Mouse (Mus musculus): ENCODE measurements around the gene Nxn.
A peak's percentile ranks its signal among the peaks of the same experiment; 100 is the strongest.

Gene Nxn

DNA sequence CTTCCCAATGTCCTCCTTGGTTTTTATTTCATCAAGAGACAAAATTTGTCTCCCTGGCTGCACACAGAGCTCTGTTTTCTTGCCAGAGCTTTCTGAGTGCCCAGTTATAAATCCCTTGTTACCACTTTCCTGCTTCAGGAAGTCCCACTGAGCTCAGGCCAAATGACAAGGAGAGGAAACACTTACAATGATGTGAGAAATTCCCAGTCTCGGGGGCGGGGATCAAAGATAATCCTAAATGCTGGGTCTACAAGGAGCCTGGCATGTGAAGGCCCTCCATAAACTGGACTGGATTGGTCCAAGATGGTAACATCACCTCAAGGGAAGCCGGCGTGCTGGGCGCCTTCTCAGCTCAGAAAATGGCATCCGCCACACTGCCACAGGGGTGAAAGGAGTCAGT lies 106.1 kb downstream of the Nxn start:
- DNase-seq: peak; percentile 59 to 68

DNA sequence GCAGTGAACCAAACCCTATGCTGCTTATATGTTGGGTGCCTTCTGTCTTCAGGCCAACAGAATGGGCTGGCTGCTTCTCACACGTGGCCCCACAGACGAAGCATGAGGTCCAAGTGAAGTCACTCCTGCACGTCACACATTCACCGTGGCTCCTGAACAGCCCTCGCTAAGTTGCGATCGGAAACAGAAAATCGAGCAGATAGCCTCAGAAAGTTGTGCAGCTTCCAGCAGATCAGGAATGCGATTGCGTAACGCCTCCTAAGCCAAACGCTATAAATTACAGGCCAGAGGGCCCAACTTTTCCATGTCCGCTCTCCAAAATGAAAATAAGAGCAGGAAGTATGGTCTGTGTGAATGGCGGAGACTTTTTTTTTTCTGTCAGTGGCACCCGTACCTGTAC lies 106.5 kb downstream of the Nxn start:
- DNase-seq: peak; percentile 73 to 76

DNA sequence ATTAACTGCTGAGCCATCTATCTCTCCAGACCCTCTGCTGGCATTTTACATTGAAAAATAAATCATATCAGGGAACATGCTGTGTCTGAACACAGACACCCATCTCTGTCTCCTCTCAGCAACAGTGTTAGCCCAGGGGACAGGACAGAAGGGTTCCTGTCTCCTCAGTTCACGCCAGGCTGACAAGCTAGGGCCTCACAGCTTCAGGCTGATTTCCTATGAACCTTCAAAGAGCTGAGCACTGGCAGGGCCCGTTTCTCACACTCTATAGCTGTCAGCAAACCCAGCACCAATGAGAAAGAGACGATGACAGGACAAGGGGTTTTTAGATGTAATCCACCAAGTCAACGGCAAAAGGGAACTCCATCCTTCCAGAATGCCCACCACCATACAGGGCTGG lies 107.0 kb downstream of the Nxn start:
- DNase-seq: no peak

DNA sequence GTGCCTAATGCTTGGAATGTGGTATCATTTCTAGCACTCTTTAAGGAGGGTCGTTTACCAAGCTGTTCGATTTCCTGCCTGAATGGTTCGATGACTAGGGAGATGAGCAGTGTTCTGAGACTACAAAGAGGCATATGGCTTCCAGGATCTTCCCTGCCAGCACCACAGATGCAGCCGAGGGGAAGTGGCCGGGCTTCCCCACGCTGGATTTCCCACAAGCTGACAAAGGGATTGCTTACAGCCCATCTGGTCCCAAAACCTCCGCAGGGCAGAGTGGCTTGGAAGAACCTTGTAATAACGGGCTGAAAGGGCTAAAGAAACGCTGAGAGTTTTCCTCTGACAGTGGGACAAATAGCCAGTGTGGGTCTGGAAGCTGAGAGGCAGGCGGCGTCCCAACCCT lies 108.6 kb downstream of the Nxn start:
- DNase-seq: no peak

DNA sequence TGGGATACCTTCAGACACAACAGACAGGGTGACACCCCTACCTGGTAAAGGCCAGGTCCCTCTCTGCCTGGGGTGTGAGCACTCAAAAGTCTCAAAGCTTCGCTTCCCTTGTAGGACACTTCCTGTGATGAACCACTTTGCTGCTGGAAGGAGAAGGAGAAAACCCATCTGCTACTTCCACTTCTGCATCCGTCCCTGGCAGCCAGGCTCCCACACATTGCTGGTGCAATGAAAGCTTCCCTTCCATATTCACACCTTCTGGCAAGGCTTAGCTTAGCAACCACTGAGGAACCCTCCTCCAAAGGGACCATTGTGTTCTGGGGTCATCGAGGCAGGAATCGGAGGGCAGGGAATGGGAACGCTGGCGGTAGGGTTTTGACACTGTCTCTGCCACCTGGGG lies 110.3 kb downstream of the Nxn start:
- no peak for DNase-seq

DNA sequence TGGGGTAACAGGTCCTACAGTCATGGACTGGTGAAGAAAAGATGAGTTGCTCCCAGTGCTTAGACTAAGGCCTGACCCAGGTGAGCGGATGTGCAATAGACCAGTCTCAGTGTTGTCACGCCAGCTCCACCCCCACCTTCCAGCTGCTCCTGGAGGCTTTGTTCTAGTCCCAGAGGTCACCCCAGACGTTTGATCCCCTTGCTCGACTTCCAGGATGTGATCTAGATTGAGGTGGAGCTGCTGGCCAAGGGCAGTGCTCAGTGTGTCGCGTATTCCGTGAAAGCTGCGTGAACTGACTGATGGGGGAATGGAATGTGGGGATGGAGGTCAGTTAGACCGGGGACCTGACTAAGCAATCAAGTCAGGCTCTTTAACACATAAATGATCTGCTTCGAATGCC lies 111.6 kb downstream of the Nxn start:
- DNase-seq: no peak

DNA sequence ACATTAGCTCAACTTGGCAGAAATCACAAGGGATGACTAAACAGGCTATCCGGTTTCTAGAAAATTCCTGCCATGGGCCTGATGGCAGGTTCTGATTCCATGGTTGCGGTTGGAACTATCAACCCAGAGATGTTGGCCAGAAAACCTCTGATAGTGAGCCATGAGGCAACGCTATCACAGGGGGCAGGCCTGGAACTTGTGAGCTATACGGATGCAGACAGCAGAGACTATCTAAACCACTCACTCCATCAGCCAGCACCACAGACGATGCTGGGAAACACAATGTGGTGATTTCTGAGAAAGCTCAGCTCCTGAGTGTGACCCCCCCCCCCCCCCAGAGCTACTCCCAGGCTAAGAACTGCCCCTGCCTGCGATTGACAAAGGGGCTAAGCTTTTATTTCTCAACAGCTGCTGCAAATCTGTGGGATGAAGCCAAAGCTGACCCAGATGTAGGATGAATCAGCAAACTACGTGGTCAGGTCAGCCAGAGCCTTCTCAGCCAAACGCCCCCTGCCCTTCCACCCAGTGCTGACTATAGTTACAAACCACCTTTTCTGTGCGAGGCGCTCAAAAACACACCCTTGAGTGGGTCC lies 112.3 kb downstream of the Nxn start:
- DNase-seq: no peak

DNA sequence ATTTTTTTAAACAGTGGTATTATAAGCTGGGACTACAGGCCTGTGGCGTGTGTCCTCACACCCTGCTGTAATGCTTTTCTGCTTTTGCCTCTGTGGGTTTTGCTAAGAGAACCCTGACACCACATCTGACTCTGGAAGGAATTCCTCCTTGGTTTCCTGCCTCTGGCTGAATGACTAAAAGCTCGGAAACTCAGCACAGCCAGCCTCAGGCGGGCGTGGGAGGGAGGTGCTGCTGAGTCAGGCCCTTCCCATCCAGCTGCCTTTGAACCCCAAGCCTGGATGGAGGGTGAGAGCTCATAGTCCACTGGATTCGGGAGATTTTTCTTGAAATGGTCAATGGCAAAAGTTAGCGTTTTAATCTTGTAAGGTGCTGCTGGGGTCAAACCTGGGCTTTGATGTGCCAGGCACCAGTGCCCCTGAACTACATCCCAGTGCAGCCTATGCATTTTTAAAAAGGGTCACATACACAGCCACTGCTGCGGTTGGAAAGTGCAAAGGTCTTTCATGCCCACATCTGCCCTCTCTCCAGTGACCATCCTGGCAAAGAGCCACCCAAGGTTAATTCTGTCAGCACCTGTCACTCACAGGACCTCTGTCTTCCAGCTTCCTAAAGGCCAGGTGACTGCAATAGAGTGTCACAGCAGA lies 113.4 kb downstream of the Nxn start:
- peak; percentile 82 to 90 for DNase-seq

DNA sequence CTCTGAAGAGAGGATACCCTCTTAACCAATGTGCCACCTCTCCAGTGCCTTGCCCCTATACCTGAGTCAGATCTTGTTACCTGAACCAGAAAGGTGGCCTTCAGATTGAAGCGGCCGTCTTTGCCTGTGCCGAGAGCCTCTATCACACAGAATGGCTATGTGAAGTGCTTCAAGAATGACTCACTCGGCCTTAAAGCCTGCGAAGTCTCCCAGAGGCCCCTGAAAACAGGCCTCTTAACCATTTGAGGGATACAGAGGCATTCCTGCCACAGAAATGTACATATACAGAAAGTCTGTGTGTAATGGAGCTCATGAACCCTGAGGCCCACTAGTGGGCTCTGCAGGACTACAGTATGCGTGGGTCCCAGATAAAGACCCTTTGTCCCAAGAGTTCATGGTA lies 115.1 kb downstream of the Nxn start:
- no peak for DNase-seq

DNA sequence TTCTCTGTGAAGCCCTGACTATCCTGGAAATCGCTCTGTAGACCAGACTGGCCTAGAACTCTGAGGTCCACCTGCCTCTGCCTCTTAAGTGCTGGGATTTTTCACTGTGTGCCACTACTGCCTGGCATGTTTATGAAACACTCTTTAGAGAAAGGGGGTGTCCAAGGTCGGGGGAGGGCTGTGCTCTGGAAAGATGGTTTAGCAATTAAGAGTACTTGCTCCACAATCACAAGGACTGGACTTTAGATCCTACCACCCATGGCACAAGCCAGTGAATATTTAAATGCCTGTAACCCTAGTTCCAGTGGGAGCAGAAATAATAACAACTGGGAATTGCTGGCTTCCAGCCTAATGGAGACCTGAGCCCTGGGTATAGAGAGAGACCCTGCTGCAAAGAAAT lies 119.0 kb downstream of the Nxn start:
- DNase-seq: peak; percentile 35 to 70

DNA sequence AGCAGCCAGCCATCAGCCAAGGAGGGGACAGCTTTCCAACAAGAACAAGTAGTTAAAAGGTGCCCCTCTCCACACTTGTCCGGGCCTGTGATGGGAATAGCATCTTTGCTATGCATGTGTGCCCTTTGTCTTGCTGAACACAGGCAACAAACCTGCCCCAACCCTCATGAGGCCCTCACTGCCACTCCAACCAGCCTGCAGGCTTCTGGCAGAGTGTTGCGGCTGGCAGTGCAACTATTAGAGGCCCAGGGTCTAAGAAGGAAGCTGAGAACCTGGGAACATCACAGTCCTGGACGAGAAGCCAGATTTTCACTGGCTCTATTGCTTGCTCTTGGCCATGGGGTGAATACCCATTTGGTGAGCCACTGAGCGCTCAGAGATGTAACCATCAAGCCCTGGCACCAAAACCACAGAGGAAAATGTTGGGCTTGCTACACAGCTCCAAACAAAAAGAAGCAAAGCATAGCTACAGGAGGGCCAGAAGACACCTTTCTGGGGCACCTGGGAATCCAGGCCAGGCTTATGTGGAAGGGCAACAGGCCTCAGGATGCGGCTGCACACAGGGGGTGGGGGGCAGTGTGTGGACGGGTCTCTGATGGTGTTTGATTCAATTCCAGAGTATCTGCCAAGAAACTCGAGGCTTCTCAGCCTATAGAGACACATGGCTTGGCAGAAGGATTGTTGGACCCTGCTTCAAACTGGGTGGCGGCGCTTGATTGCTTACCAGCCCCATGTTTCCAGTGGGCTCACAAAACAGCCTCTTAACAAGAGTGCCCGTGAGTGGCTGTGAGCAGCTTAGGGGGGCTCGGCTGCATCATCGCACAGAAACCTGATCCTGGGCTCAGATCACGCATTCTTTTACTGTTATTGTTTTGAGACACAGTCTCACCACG lies 119.7 kb downstream of the Nxn start:
- DNase-seq: no peak

DNA sequence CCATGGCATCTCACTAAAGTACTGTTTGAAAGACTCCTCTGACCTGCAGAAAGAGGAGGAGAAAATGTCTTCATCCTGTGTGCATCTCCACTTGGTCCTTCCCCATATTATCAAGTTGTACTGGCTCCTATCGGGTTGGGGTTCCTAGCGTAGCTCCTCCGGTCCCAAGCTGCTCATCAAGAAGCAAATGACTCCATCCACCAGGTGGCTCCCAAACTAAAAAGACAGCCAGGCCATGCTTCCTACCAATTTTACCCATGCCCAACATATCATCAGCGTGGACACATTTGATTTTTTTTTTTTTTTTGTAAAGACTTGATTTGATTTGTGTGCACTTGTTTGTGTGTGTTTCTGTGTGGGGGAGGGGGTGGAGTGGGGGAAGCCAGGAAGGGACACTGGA lies 126.5 kb downstream of the Nxn start:
- DNase-seq: peak in 1 of 2 experiments; percentile 61

DNA sequence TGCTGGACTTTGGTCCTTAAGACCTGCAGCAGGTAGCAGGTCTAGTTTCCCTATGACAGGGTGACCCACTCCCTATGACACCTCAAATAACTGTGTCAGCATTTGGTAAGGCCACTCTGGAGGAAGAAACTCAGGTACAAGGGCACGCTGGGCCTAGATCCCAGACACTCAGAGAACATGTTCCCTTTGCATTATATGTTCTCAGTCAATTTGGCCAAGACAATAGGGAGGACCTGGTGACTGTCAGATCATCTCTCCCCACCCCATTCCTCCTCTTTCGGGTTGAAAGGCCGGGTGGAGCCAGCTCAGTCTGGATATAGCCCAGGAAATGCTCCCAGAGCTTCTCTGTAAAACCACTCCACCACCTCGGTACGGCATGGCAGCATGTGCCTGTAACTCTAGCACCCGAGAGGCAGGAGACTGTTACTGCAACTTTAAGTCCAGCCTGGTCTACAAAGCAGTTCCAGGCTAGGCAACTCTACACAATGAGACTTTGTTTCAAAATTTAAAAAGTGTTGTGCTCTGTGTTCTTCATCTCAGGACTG lies 130.3 kb downstream of the Nxn start:
- no peak for DNase-seq

DNA sequence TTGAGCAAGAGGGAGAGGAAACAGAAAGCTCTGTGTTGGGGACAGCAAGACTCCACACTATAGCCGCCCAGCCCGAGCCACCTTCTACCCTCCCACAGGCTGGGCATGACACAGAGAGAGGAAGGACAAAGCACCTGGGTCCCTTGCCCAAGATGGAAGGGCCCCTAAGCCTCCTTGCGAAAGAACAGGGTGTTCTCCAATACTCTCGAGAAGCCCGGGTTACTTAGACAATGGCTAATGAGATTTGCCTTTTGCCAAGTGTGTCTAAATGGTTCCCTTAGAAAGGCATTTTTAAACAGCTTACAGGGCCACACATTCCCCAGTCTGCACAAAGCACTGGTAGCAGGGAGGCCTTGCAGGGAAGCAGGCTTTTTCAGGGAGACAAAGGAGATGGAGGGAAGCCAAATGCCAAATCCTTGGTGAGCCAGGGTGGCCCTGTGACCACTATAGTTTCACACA lies 130.9 kb downstream of the Nxn start:
- no peak for DNase-seq

DNA sequence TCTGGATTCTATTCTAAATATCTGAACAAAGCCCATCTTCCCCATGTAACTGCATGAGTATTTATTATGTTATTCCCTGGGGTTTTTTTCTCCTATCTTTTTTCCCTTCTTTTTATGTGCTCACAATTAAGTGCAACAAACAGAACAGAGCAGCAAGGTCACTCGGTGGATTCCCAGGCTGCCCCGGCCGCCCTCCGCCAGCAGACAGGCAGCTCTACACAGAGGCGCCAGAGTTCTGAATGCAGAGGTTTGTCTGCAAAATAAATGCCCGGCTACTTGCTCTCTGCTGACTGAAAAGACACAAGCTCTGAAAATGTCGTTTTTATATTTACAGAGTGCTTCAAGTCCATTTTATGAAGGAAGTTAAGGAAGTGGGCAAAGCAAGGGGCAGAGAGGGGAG lies 131.4 kb downstream of the Nxn start:
- no peak for DNase-seq

DNA sequence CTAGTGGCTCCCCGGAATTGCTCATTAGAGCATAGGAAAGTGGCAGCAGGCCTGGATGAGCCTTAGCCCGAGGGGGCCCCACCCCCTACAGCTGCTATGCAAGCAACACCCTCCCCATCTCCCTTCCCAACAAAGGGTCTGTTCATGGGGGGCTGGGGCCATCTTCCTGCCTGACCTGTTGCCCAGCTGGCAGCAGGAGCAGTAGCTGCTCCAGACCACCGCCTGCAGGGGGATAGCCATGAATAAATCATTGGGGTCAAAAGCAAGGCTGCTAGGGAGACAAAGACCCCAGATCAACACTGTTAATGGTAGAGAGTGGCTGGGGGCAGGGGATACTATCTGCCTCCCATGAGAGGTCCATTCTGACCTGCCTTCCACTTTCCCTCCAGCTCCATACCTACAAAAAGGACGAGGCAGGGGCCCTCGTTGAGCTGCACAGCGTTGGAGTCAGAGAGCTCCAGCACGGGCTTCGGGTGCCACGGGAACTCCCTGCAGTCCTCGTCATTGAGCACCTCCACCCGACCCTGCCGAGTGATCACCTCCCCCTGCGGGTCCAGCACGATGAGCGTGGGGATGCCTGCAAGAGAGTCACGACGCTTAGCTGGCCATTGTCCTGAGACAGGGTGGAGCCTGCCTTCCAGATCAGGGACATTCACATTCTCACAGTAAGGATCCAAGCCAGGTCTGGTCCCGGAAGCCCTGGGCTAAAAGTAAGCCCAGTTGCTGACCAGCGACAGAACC lies 136.2 kb downstream of the Nxn start:
- no peak for DNase-seq

DNA sequence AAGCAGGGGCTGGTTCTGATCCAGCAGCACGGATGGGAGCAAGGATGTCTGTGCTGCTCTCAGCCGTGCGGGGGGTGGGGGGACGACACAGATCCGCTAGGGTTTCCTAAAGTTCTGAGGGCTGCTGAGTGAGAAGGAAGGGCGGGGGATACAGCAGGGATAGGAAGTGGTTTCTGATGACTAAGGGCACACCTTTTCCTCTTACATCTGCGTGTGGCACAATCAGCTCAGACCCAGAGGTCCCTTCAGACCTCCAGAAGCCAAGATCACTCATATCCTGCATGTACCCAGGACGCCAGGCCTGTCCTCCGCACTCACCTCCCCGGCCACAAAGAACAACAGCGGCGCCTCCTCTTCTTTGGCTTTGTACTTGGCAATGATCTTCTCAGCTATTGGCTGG lies 137.7 kb downstream of the Nxn start:
- DNase-seq: peak; percentile 17 to 67

DNA sequence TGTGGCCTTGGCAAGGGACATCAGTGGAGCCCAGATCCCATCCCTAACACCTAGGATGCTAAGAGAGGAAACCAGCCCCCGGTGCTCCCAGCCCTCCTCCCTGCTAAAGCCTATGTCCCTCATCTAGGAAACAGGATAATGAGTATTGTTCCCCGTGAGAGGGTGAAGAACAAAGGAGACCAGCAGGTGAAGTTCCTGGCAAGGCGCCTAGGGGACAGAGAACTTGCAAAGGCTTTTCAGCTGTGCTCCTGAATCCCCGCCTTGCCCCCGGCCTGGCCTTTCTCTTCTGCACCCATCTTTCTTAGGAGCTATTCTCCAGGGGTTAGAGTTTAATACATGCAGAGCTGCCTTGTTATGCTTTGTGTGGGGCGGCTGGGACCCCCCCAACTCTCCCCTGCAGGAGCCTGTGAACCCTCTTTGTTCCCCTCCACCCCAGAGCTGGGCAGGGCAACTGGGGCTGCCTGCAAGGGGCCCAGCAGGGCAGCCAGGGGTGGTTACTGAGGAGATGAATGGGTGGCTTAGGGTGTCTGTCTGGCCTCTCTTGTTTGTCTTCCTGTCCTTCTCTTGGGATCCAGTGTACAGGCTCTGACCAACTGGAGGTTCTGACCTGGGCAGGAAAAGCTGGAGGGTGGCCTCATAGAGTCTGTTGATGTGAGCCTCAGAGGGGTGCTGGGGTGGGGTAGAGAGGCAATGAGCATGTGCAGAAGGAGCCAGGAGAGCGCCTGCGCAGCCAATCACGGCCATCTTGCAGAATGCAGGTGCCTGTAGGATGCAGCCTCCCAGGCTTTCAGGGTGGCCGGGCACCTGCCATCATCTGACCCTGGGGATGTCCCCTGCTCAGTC lies 138.5 kb downstream of the Nxn start:
- DNase-seq: no peak

DNA sequence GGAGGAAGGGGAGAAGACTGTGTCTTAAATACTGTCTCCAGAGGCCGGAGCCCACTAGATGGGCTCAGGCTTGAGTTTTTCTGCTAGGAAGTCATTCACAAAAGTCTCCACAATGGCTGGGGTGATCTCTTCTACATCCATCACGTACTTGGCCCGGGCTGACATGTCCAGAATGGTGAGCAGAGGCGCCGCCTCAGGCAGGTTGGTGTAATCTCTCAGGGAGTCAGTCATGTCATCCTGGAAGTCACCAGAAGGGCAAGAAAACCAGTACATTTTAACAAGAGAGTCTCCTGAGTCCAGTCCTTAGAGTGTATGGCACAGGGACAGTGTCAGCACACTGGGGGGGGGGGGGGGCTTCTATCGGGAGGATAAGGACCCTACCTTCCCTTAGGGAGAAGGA lies 140.4 kb downstream of the Nxn start:
- no peak for DNase-seq

DNA sequence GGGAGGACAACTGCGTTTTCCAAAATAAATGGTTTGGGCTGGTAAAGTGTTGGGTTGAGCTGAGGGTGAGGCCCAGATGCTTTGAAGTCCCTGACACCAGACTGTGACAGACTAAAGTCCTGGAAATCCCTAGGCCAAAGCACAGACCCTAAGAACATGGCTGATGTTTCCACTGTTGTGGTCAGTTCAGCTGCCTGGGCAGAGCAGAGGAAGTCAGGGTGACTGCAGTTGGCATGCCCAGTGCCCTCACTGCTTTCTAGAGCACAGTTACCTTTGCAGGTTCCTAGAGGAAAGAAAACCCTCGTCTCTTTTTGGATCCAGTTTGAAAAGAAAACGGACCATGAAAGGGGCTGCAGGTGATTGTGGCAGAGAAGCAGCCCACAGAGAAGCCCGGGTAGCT lies 141.6 kb downstream of the Nxn start:
- DNase-seq: no peak

DNA sequence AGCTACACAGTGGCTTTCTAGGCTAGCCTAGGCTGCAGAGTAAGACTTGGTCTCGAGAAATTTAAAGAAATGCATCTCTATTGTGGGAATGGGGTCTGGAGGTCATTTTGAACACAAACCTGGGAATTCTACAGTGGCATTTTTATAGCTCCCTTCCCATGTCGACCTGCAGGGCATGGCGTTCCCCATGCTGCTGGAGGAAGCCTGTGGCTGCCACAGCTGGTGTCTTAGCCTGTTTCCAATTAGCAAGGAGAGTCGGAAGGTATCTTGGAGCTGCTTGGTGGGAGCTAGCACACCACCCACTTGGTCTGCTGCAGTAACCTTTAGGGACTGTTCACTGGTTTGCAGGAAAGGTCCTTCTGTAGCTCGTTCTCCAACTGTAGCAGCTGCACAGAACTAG lies 142.8 kb downstream of the Nxn start:
- DNase-seq: no peak

DNA sequence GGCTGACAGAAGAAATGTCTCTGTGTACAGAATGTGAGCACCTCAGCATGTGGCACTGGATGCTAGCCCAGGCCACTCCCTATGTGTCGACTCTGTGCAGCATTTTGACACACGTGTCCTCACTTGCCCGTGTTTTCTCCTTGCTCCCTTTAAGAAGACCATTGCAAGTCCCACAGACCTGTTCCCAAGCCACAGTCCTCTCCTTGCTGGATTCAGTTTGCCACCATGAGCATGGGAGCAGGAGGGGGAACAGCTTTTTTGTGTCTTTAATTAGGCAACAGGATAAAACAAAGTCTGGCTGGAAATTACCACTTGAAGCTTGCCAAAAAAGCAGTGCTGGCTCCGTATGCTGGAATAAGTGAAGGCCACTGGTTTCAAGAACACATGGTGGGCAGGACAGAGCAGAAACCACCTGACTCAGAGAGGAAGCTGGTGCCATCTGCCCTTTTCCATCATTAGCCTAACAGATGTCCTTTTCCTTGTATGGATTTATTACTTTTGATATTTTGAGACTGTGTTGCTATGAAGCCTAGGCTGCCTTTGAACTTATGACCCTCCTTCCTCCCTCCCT lies 143.4 kb downstream of the Nxn start:
- no peak for DNase-seq

Data from kidney, postnatal 25 days (tissue).